Mouse (Mus musculus) kidney, adult 11 months (tissue): ENCODE data around the gene Lemd2.
A peak's percentile ranks its signal among the peaks of the same experiment; 100 is the strongest.

ENCODE experiments used
- DNase-seq: peaks from one replicate; pipeline ENCODE4 v3.0.0; 2022

The Lemd2 gene

DNA sequence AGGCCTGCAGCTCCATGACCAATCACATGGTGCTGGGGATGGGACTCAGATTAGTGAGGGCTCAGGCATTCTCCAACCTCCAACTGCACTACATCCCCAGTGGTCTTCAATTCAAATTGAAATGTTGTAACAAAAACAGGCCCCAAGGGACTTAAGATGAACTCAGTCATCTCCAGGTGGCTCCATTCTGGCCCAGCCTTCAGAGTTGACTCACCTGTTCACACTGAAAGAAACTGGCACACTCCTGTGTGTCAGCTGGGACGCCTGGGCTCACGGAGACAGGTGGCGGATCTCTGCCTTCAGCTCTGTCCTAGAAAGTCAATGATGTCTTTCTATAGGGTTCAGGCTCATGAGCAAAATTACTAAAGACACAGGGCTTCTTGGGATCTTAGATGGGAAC, 18.2 kb downstream of the Lemd2 start:
- DNase-seq: no peak

DNA sequence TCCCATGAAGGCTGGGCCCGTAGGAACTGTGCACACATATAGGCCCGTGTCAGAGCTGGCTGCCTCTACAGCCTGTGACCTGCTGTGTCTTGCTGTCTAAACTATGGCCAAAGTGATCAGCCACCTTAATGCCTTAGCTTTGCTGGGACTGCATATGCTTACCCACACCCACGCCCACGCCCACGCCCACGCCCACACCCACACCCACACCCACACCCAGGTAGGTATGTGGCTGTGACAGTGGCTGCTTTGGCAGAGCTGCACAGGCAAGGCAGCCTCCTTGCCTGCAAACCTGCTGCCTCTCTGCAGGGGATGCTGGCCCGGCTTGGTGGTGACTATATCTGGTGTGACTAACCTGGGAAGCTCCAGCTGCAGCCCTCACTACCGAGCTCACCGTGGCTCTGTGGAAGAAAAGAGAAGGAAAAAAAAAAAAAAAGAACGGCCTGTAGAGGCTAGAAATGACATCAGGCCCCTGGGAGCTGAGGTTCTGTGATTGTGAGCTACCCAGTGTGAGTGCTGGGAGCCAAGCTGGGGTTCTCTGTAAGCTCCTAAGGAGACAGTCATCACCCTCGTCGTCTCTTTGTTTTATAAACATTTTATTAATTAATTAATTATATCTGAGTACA, 20.5 kb downstream of the Lemd2 start:
- DNase-seq: no peak

DNA sequence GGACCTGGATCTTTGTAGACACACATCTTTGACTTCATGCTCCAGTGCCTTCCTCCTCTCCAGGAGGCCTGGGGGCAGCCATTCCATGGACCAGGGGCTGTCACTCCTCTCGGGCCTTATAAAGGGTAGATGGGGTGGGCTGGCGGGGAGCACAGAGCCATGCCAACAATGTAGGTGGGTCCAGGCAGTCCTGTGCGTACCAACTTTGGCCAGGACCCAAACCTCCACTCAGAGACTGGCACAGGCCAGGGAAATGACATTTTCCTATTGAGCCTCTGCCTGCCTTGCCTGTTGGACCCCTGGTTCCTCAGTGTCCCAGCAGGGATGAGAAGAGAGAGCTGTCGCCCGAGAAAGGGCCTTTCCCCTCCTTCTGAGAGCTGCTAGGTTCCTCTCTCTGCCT, 21.9 kb downstream of the Lemd2 start:
- no peak for DNase-seq

DNA sequence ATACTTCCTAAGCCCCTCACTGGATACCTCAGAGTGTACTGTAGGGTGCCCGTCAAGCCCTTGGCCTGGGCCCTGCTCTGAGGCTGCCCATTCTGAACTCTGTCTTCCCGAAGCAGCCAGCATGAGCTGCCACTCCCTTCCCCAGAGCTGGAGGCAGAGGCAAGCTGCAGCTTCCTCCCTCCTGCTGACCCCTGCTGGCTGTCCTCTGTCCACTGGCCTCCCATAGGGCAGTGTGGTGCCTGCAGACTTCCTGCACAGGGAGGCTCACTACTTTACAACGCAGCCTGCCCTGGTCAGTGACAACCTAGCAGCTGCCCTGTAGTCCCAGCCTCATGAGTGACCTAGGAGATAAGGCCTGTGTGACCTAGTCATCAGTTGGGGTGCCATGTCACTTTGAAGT, 22.6 kb downstream of the Lemd2 start:
- DNase-seq: no peak

DNA sequence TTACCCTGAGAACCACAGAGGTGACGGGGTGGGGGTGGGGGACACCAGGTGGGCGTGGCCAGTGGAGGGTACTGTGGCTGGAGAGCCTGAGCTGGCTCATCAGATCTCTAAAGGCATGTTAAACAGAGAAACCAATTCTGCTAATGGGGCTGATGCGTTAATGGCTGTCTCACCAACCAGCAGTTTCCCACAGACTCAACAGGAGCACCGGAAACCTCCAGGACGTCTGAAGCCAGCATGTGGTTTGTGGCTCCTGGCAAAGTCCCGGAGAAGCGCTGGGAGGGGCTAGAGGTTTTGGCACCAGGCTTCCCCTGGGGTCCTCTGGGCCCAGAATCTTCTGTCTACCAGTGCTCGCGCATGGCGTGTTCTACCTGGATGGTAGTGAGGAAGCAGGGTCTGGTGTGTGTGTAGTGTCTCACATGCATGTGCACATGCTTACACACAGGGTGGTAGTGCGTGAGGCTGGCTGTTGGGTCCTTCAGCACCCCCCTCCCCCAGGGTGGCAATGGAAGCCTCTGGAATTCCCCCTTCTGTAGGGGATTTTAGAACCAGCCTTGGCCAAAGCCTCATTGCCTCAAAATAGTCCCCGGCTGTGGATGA, 24.5 kb downstream of the Lemd2 start:
- DNase-seq: no peak

DNA sequence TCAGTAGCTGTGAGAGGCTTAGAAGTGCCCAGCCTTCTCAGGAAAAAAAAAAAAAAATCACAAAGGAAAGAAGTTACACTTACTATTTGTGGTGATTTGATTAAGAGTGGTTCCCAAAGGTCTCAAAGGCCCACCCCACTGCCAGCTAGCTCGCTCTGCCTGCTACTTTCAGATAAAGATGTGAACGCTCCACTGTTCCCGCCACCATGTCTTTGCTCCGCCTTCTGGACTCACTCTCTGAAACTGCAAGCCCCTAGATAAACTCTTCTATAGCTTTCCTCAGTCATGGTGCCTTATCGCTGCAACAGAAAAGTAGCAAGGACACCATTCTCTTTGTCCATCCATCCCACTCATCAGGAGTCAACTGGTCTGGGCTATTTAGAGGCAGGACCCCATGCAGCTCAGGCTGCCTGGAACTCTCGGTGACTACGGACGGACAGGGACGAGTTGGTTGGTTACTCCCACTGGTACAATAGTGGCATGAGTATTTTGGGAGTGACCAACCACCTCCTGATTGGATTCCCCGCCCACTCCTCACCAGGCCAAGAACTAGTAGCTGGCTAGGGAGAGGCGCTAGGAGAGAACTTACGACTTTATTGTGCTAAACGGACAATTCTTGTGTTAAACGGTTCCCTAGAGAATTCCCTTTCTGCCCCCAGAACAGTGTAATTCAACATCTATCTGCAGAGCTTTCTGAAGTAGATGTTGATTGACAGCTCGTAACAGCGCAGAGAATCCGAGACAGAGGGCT, 25.7 kb downstream of the Lemd2 start:
- no peak for DNase-seq

DNA sequence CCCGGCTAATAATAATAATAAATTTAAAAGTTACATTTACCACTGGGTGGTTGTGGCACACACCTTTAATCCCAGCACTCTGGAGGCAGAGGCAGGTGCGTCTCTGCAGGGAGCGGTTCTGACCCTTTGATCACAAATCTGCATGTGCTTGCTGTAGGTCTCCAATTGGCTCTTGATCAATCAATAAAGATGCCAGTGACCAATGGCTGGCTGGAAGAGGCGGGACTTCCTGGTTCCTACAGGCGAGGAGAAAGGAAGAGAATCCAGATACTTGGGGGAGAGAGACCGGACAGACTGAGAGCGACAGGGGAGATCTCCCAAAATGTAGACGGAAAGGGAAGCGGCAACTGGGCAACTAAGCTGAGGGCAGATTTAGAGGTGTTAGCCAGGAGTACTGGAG, 26.2 kb downstream of the Lemd2 start:
- DNase-seq: no peak

DNA sequence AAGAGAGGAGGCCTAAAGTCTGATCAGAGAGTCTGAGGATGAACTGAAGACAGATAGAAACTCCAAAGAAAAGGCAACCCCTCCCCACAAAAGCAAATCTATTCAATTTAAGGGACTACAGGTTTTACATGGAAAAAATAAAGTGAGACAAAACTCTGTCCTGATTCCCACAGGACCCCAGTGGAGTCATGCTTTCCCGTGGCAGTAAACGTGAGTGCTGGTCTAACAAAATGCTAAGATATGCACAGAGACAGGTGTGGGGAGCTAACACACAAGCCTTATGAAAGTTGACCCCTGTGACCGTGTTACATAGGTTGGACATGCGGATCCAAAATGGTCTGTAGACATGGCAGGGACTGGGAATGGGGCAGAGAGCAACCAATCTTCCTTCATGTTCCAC, 27.5 kb downstream of the Lemd2 start:
- DNase-seq: no peak

DNA sequence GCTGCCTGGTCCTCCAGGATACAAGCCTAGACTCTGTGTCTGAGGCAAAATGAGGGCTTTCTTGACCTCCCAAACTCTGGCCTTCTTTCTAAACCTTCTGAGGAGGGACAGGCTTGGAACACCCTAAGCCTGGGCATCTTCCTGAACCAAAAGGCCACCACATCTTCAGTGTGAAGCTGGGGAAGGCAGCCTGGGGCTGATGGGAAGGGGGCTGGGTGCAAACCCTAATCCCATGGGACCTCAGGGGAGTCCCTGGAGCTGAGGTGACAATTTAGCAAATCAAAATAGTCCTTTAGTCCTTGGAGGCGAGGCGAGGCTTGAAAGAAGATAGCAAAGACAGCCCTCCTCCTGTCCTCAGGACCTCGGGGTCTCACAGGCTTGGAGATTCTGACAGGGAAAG, 28.0 kb downstream of the Lemd2 start:
- no peak for DNase-seq

DNA sequence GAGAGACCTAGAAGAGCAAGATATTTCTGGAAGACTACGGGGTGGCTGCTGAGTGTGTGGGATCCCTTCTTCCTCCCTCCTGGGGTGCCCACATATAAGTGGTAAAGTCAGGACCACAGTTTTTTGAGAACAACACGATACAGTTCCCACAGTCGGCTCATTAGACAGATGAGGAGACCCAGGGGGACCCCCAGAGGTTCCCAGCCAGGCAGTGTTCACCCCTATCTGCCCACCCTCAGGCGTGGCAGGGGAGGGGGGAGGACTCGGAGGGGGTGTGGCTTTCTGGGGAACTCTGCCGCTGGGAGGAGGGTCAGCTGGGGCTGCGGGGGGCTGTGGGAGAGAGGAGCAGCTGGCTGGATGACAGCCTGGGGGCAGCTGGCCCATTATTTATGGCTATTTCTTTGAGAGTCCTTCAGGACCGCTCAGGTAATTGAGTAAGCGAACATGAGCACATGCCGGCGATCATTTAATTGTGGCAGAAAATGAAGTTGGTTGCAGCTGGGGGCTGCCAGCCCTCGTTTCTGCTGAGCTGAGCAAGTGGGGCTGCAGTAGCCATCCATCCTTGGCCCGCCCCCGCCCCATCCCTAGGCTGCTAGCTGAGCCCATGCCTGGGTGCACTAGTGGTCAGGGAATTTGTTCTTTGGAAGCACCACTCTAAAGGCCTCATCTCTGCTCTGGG, 28.9 kb downstream of the Lemd2 start:
- DNase-seq: no peak

DNA sequence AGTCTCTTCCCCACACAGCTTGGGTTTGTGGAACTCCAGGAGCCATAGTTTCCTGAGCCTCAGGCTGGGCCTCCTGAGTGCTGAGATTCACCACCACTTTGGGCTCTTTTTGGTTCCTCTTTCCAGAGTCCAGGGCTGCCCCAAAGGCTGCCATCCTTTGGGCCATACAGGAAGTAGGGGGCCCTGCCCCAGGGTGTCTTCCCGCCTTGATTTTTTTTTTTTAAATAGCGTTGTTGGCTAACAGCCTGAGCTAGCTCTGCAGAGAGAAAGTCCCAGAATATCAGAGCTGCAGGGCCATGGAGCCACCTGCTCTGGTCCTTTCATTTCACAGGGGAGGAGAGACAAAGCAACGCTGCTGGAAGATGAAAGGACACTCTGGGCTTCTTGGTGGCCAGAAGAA, 30.6 kb downstream of the Lemd2 start:
- DNase-seq: no peak

DNA sequence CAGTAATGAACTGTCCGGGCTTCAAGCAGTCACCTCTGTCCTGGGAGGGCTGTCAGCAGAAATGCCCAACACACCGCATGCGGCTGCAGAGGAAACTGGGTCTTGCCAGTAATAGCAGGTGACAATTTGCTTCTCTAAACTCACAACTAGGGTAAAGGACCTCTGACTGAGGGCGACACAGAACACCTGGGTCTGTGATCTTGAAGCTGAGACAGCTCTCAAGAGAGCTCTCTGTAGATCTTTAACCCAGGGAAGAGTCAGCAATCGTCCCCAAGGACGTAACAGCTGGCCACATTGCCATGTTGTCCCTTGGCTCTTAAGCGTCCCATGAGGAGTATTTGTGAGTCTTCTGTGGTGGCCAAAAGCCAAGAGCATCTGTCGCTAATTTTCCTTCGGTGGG, 31.8 kb downstream of the Lemd2 start:
- no peak for DNase-seq

DNA sequence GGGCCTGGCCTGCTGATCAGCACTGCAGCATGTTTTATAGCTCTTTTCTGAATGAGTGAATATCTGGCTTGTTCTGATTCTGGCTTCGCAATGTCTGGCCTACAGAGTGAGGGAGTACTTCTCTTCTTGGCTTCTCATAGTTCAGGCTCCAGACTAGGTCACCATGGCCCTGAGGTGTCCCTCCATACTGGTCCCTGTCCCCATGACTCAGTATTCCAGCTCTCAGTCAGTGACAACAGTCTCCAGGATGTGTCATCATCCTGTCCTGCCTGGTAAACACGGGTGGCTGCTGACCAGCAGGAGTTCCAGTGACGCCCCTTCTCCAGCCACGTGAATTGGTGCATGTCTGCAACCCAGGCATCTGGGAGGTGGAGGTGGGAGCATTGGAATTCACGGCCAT, 33.1 kb downstream of the Lemd2 start:
- DNase-seq: no peak

DNA sequence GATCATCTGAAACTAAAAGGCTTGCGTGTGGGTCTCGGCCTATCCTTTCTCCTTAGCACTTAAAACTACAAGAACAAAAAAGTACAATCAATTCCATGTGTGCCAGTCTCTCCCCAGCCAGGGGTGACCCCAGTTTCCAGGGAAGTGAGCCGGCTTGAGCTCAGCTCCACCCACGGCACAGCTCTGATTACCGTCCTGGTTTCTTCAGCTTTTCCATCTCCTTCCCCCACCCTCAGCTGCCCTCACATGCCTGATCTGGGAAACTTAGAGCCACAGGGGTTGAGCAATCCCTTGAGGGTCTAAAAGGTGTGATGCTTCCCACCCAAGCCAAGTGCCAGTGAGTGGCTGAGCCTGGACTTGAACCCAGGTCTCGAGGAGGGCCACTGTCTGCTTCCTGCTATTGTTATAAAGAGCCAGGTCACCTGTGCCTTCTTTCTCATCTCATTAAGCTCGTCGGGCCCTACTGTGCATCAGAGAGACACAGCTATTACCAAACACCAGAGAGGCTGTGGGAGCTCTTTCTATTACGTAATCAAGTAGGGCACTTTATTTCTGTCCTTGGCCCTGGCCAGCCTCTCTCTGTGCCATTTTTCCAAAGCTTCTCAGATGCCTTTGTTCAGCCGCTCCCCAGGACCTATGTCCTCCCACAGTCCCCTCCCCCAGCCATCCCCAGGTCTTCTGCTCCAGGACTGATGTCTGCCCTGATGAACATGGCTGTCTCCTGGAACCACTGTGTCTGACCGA, 34.1 kb downstream of the Lemd2 start:
- no peak for DNase-seq

DNA sequence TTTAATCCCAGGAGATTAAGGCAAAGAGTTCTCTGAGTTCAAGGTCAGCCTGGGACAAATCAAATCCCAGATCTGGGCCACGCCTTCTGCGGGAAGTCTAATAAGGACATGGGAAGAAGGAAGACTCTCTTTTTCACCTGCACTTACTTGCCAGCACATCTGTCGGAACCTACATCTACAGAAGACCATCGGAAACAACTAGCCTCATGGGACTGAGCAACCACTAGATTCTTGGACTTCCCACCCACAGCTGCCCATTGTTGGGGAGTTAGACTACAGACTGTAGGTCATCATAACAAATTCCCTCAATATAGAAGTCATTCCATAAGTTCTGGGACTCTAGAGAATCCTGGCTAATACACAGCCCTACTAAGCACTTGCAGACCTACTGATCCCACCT, 35.7 kb downstream of the Lemd2 start:
- DNase-seq: no peak

DNA sequence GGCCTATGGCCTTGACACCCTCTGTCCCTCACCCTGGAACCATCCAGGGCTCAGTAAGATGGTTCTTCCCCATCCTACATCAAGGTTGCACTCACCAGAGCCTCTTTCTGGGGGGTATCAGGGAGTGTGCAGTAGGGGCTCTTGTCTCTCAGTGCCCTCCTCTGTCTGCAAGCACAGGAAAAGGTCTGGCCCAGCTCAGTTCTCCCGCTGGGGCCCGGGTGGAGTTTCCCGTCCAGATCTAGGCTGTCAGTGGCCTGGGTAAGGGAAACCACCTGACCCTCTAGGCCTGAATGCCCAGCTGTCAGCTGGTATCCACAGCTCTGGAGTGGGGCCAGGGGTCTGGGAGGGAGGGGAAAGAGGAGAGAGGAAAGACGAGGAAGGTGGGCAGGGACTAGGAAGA, 36.7 kb downstream of the Lemd2 start, which contains the start of gene Ip6k3:
Gene Ip6k3 (minus strand): TSS at position 251 of the 400 bp plus-strand sequence.
- no peak for DNase-seq

DNA sequence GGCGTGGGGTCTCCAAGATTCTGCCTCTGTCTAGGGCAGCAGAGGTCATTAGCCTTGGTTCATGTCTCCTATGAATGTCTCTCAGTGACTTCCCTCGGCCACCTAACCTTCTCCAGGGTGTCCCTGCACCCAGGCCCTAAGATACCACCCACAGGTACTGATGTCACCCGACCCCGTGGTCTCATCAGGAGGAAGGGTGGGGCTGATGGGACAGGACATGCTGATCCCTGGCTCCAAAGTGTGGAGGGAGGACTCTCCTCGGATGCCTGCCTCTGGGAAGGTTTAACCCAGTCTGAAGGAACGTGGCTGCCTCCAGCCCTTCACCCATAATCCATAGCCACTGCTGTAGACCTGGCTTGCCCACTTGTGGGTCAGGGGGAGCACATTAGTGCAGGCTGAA, 37.4 kb downstream of the Lemd2 start:
- no peak for DNase-seq

DNA sequence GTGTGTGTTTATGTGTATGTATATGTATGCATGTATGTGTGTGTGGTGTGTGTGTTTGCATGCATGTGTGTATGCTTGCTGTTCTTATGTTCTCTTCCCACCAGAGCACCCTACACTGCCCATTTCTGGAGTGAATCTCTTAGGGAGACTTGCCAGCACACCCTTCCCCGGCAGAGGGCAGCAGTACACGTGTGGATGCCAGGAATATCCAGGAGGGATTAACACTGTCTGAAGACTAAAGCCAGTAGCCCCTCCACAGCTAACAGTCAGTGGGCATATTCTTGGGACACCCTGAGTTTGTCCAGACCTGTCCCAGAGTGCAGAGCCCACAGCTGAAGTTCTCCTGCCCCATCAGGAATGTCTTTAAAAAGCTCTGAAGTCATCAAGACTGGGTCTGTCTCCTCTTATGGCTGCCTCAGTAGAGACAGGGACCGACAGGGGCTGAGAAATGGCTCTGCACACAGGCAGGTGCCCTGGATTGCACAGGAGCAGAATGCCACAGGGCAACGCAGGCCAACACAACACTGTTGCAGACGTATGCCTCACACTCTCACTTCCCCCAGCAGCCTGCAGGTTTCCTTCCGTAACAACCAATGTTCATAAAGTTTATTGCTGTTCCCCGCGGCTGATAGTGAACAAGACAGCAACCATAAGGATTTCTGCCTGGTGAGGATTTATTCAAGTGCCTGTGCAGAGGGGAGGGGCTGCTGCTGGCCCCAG, 39.1 kb downstream of the Lemd2 start:
- no peak for DNase-seq

DNA sequence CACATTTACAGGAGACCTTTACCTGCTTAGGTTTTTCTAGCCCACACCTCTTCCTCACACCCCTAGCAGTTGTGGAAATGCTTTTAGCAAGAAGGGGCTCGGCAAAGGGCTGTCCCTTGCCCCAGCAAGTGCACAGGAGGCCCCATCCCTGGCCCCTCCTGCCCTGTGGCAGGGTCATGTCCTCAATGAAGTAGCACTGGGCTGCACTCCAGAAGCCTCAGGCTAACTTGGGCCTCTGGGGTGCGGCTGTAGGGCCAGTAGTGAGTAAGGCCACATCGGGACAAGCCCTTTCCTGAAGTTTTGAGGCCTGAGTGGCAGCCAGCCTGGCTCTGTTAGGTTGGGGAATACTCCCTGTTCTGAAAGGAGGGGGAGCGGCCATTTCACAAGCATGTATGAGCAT, 43.4 kb downstream of the Lemd2 start:
- no peak for DNase-seq

DNA sequence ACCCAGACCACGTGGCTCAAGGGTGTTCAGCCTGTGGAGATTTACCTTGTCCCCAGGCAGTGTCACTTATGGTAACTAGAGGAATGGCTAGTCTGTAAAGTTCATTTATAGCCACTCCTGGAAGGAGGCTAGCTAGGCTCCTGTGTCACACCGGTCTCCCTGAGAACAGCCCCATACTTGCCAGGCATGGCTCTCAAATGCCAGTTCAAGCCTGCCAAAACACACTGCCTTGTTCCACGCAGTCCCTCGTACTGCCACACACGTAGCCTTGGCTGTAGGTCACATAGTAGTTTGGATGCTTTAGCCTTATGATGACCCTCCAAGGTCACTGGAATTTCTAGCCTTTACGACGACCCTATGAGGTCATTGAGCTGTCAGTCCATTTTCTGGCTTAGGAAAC, 45.1 kb downstream of the Lemd2 start:
- no peak for DNase-seq

DNA sequence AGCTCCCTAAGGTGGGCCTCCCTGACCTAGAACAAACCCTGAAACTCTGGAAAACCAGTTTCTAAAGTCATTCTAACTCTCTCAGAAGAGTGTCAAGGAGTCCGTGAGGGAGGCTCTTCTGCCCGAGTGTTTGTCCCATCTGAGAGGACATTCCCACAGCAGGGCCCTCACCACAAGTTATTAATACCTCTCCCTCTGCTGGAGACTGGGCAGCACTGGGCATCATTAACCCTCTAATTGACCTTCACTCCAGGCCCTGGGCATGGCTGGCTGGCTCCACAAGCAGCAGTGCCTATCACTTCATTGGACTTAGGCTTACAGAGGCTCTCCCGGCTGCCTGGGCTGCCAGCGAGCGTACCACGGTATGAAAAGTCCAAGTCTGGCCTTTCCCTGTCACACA, 45.8 kb downstream of the Lemd2 start:
- peak; percentile 35 for DNase-seq

DNA sequence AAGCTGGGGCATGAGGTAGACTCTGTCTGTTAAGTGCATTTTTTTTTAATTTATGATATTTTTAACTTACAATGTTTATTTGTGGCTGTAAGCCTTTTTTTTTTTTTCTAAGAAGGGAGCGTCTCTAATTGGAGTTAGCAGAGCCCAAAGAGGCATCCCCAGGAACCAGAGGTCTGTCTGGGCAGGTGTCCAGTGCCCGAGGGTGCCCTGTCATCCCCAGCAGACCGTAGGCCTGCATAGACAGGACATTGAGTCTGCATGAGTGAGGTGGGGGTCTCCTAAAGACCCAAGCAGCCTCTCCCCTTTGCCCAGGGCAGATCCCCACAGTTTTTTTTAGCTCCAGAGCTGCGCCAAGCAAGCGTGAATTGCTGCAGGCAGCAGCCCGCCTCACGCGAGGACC, 48.5 kb downstream of the Lemd2 start:
- DNase-seq: no peak

DNA sequence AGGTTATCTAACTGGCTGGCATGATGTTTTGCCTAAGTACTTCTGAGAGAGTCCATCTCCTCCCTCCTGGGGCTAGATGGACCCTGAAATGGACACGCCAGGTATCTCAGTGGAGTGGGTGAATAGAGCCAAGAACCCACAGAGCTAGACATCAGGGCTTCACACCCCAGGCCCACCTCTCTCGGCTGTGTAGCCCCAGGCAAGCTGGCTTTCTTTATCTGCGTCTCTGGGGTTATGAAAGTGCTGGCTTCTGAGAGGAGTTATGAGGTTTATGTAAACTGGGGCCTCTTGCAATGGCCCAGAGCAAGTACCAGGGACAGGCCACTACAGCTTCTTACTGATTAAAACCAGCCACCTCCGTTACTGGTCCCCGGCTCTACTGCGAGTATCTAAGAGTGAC, 49.4 kb downstream of the Lemd2 start:
- no peak for DNase-seq
